Mouse (Mus musculus): ENCODE measurements around the gene Adarb2.

The Adarb2 gene

DNA sequence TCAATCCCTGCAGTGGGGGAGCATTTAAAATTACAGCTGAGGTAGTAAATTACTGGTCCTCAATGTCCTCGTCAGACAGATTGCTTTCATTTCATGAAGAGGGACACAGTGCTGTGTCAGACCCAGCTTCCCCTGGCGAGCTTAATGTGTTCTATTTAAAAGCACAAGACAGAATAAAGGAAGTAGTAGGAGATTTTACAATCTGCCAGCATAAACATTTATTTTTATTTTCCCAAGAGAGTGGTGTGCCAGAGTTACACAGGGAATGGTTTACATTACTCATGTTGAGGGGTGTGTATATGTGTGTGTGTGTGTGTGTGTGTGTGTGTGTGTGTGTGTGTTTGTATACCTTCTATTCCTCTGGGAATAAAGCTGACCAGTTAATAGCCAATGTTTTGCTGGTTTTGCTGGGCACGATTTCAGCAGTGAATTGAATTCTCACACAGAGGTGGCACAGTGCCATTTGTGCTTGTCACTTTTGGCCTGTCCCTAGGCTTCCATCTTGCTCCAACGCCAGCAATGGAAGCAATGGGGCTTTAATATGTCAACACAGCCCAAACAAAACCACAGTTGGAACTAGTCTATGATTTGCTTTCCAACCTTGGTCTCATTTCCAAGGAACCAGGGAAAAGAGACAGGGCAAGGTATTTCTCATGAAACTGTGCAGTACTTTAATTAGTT, 282.1 kb downstream of the Adarb2 start:
- peak; percentile 10 for DNase-seq (ENCODE audit: extremely low read depth, low read depth, low spot score)

GRCm38 (mm10) chr13:8487756-8488434, 285.2 kb downstream of the Adarb2 start:
- DNase-seq (ENCODE audit: extremely low read depth, low read depth, low spot score) = no peak

GRCm38 (mm10) chr13:8493363-8493762, 290.7 kb downstream of the Adarb2 start:
- no peak for DNase-seq (ENCODE audit: extremely low read depth, low read depth, low spot score)

GRCm38 (mm10) chr13:8499551-8499950, 296.9 kb downstream of the Adarb2 start:
- no peak for DNase-seq (ENCODE audit: extremely low read depth, low read depth, low spot score)

- no peak for DNase-seq (ENCODE audit: extremely low read depth, low read depth, low spot score)
Measured at GRCm38 (mm10) chr13:8511069-8511817, 308.6 kb downstream of the Adarb2 start.

GRCm38 (mm10) chr13:8515979-8516715, 313.5 kb downstream of the Adarb2 start:
- no peak for DNase-seq (ENCODE audit: extremely low read depth, low read depth, low spot score)

DNA sequence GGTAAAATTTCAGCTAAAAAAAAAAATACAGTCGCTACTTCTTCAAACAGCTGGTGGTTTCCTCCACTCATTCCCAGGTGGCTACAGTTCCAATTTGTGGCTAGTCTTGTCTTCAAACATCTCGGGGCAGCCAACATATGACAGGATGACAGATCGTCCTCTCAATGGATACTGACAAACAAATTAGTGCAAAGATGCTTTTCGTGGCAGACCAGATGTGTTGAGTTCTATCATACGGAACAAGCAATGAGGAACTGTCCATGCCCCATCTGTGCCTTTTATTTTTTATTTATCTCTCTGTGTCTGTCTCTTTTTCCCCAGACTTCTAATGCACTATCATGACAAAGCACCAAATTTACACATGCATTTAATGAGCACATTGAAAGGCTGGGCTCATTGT, 316.5 kb downstream of the Adarb2 start:
- DNase-seq (ENCODE audit: extremely low read depth, low read depth, low spot score) = no peak

DNA sequence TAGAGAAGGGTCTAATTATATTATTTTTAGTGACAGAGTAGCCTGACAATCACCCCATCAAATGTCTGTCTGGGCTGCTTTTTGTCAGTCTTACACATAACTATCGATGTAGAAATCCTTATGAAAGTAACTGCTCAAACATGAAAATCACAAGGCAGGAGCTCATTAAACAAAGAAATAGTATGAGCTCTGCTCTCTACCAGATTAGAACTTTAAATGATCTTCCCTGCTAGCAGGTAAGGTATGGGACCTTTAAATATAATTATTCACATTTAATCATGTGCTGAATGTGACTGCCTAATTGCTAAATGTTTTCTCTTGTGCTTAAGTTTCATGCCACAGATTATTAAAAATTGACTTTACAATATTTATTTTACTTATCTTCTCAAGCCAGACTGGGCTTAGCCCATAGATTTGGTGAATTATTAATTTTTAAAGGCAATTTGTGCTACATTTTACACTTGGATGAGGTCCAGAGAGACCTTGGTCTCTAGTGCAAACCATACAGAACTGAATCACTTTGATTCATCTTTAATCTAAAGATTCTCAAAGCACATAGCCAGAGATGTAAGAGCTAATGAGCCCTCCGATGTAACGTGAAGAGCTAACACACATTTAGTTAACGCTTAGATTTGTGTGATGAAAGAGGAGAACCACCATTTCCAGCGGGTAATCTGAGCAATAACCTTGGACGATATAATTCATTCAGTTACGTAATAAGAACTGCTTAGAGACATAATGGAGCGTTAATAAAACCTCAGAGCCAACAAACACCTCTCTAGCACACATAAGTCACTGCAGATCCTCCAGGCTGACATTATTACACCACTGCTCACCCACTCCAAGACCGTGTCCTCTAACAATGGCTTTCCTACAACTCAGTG, 323.3 kb downstream of the Adarb2 start:
- peak; percentile 71 for DNase-seq (ENCODE audit: extremely low read depth, low read depth, low spot score)

DNA sequence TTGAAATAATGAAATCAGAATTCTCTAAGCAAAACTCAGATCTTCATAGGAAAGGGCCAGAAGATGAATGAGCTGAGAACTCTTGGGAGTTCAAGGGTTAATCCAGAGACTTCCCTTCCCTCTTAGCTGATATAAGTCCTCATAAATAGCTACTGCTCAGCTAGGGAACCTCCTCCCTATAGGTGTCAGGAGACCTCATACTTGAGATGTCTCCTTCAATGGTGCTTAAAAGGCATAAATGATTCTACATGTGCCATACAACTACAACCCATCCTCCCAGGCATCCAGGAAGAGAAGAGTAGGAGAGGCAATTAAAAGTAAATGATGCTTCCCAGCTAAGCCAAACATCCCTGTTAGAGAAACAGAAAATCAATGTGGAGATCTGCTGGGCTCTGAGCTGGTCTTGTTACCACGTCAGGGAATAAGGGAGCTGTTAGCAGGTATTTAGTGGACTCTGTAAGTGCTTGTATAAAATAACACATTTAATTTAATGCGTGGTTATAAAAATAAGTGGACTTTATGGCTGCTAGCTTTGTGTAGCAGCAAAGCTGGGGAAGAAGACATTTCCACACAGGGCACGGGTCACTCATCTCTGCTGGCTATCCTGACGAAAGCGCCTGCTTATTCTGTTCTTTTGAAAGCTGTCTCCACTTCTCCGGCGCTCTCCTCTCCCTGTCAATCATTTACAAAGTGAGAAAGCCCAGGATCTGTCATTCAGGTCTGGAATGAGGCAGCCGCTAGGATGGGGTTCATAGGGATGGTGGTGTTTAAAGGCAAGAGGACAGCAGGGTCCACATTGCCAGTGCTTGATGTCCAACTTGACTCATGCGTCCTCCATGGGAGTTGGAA, 331.8 kb downstream of the Adarb2 start:
- DNase-seq (ENCODE audit: extremely low read depth, low read depth, low spot score) = no peak

GRCm38 (mm10) chr13:8538481-8538880, 335.8 kb downstream of the Adarb2 start:
- no peak for DNase-seq (ENCODE audit: extremely low read depth, low read depth, low spot score)

GRCm38 (mm10) chr13:8538896-8539295, 336.2 kb downstream of the Adarb2 start:
- DNase-seq (ENCODE audit: extremely low read depth, low read depth, low spot score) = peak; percentile 23

DNA sequence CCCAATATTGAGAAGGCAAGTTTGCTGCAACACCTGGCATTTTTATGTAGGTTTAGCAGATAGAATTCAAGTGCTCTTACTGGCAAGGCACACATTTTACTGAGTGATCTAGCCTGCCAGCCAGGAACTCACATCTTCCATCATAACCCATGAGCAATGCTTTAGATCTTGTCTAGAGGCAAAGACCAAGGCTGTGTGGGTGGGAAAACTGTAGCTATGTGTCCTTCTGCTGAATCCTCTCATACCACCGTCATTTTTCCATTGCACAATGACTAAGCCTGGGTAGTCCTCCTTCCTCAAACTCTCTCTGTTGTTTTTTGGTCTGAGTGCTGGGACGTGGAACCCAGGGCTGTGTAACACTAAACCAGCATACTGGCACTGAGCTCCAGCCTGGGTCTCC, 340.0 kb downstream of the Adarb2 start:
- DNase-seq (ENCODE audit: extremely low read depth, low read depth, low spot score) = peak; percentile 19

GRCm38 (mm10) chr13:8552242-8552641, 349.6 kb downstream of the Adarb2 start:
- no peak for DNase-seq (ENCODE audit: extremely low read depth, low read depth, low spot score)

DNA sequence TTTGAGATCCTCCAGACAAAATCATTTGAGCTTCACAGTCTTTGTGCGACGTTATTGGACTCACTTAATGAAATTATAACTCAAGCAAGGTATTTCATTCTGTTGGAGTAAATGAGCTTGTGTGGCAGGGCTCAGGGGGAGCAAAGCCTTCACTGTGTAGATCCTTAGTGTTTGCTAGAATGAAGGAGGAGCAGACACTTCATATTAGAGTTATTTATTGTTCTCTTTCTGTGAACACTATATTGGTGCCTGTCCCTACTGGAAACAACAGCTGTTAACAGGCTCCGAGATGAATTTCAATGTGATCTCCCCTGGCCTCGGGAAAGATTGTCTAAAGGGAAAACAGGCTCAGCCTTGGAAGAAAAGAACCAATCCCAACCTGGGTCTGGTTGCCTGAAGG, 355.1 kb downstream of the Adarb2 start:
- DNase-seq (ENCODE audit: extremely low read depth, low read depth, low spot score) = no peak

DNA sequence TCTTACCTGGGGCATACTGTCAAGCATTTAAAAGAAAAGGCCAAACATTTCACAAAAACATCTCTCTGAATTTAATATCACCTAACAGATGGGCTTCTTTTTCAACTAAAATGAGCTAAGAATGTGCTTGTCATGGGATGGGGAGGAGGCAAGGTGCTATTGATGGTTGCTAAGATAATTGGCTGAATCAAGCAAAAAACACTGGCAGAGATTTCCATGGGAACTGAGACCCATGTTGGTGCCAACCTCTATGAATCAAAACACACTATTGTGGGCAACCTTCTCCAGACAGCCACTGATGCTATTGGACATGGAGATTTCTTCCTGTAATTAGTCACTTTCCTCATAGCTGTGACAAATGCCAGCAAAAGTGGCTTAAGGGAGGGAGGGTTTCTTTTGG, 357.8 kb downstream of the Adarb2 start:
- no peak for DNase-seq (ENCODE audit: extremely low read depth, low read depth, low spot score)

DNA sequence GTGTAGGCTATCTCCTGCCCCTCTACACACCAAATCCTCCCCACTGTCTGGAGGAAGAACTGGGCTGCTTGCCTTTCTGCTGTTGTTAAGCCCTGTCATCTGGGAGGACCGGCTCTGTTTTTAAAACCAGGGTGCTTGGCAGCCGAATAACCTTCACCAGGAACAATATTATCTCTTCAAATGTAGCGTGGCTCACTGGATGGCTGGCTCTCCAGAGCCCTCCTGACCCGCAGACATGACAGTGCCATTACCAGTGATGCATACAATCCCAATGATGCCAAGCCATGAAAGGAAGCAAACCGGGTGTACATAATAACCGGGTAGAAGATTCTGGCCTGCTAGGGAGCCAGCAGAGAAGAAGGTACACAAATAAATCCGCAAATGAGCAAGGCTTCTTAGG, 360.5 kb downstream of the Adarb2 start:
- DNase-seq (ENCODE audit: extremely low read depth, low read depth, low spot score) = no peak

DNA sequence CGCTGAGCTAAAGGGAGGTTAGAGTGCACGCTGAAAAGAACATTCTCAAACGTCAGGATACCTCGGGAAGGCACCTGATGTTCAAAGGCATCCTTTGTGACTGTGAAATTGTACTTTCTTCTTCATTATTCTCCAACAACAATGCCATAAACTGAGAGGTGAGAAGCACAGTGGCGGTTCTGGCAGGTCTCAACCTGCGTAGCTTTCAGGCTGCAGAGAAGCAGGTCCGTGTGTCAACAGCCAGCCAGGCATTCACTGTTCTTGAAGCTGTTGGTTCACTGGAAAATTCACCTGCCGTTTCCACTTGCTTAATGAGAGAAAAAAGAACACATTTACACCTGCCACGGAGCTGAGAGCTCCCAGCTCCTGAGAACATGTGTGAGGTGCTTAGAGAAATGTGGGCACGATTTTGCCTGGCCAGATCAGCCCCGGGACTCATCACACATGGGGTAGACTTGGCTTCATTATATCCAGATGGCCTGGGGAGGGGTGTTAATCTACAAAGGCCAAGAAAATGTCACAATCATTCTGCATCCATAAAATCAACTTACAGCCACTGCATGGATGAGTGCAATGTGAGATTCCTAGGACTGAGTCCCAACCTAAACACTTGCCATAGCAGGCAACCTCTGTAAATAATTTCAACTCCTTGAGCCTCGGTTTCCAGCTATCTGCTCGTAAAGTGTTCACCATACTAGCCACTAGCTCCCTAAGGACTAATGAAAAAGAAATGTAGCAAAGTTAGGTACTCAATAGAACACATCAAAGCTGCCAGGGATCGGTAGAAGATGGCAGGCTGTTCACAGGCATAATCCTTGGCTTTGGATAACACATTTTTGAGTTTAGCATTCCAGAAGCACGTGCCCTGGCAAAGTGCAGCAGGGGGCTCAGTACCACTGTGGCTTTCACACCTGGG, 364.7 kb downstream of the Adarb2 start:
- DNase-seq (ENCODE audit: extremely low read depth, low read depth, low spot score) = no peak

- DNase-seq (ENCODE audit: extremely low read depth, low read depth, low spot score) = no peak
Measured at GRCm38 (mm10) chr13:8570269-8570668, 367.6 kb downstream of the Adarb2 start.

Data from fat pad, adult 2 months (tissue).